Mouse (Mus musculus) kidney, embryonic 14.5 days (tissue): ENCODE measurements at regions not wholly inside any gene's neighbourhood (a gene's known extent, or its start where the extent isn't known, plus 50 kb on each side); places are given as distances from the start of the nearest gene placed in this dataset.

Experiments used
- ATAC-seq: fragments of 200-750 bp; cut with Nextera tagmentation; 2 replicates; pipeline ENCODE4 v1.8.0; 2017; ENCODE audit warnings: moderate number of reproducible peaks, mild to moderate bottlenecking, moderate TSS enrichment, moderate library complexity; ENCODE audit not compliant: low FRiP score, low TSS enrichment
- H3K27ac ChIP-seq: fragments of 300-500 bp; sonication (generic); 2 replicates; pipeline ENCODE4 v1.5.1; 2014; ENCODE audit warnings: low read depth, mild to moderate bottlenecking, low read length, moderate library complexity, mixed read lengths
- H3K27me3 ChIP-seq: fragments of 300-500 bp; sonication (generic); 2 replicates; pipeline ENCODE4 v1.6.1; 2014; ENCODE audit warnings: mild to moderate bottlenecking, low read length; ENCODE audit not compliant: control insufficient read depth, insufficient read depth
- H3K36me3 ChIP-seq: fragments of 300-500 bp; sonication (generic); 2 replicates; pipeline ENCODE4 v1.6.1; 2014; ENCODE audit warnings: low read length, mixed read lengths; ENCODE audit not compliant: control insufficient read depth, insufficient read depth
- H3K4me1 ChIP-seq: fragments of 300-500 bp; sonication (generic); 2 replicates; pipeline ENCODE4 v1.6.1; 2014; ENCODE audit warnings: low read length, mixed read lengths; ENCODE audit not compliant: control insufficient read depth, insufficient read depth
- H3K4me2 ChIP-seq: fragments of 300-500 bp; sonication (generic); replicated peaks from 2 replicates; pipeline ENCODE4 v1.6.1; 2014; ENCODE audit warnings: low read depth, mild to moderate bottlenecking, low read length
- H3K4me3 ChIP-seq: fragments of 300-500 bp; sonication (generic); 2 replicates; pipeline ENCODE4 v1.5.1; 2014; ENCODE audit warnings: mild to moderate bottlenecking, low read length
- H3K9ac ChIP-seq: fragments of 300-500 bp; sonication (generic); 2 replicates; pipeline ENCODE4 v1.6.1; 2014; ENCODE audit warnings: low read depth, mild to moderate bottlenecking, low read length, moderate library complexity
- H3K9me3 ChIP-seq: fragments of 300-500 bp; sonication (generic); 2 replicates; pipeline ENCODE4 v1.6.1; 2016; ENCODE audit warnings: low read length; ENCODE audit not compliant: control insufficient read depth
- WGBS: fragments of 180-500 bp; shearing (Covaris S2); extraction: QIAGEN DNeasy Blood & Tissue Kit; methylation state at CpG from one replicate; pipeline ENCODE4 v1.1.7; 2014; 5-methylcytosine and 5-hydroxymethylcytosine counted together

DNA sequence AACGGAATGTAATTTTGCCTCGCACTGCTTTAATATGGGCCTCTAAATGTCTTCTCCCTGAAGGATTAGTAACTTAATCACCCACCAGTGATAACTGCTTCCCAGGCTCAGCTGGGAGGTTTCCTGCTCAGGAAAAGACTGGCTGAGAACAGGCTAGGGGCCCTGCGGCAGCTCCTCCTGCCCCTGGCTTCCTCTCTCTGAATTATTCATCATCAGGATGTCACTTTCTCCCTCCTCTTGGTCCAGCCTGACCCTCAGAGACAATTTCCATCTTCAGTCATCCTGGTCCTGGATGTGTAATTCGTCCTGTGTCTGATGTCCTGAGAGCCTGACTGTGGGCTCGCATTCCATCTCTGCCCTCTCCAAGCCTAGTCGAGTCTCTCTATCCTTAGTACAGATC is 261.2 kb downstream of the Dhx35 start:
- no peaks in the 10 kb centered on the region for H3K36me3 ChIP-seq
- no peaks in the 10 kb centered on the region for H3K27me3 ChIP-seq
- no peak overlapping the region for H3K4me3 ChIP-seq
- no peaks in the 10 kb centered on the region for H3K9me3 ChIP-seq
- no peak overlapping the region for H3K4me2 ChIP-seq
- WGBS: 46% methylated on average over 6 of the region's 6 CpGs
- H3K9ac ChIP-seq: no peak overlapping the region
- ATAC-seq: no peak
- no peak overlapping the region for H3K27ac ChIP-seq
- no peaks in the 10 kb centered on the region for H3K4me1 ChIP-seq

DNA sequence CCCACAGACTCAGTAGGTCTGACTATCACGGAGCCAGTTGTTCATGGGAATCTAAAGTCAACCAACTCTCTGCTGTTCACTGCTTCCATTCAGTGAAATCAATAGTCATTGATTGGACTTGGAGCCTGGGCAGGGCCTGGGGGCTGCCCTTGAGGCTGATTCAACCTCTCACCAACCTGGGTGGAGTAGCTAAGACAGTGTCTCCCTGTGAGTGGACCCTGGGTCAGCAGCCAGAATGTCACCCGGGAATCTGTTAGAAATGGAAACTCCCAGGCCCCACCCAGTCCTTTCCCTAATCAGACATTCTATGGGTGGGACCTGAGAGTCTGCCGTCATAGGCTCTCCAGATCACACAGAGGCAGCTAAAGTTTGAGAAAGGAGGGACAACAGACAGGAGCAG is 262.4 kb downstream of the Dhx35 start:
- H3K4me3 ChIP-seq: no peak overlapping the region
- H3K9me3 ChIP-seq: no peaks in the 10 kb centered on the region
- H3K27me3 ChIP-seq: no peaks in the 10 kb centered on the region
- no peak overlapping the region for H3K27ac ChIP-seq
- 80% methylated on average over 3 of the region's 3 CpGs for WGBS
- H3K4me2 ChIP-seq: no peak overlapping the region
- no peaks in the 10 kb centered on the region for H3K36me3 ChIP-seq
- H3K9ac ChIP-seq: no peak overlapping the region
- no peak for ATAC-seq
- H3K4me1 ChIP-seq: no peaks in the 10 kb centered on the region

DNA sequence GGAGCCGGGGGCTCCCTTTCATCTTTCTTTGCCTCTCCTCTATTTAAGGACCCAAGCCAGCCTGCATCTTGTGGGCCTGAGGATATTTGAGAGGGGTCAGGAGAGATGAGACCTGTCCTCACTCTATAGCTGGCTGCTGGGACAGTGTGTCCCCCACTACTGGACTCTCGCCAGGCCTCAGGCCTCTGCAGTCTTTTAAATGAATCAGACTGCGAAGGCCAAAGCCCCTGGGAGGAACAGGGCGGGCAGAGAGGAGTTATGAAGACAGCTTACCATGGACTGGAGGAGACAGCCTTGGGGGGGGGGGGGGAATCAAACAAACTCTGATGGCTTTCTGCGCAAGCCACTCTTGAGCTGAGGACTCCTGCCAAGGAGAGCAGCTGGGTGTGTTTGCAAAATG is 262.9 kb downstream of the Dhx35 start:
- ATAC-seq: no peak
- Histone ChIP-seq H3K27ac (no peak overlapping the region), H3K9ac (no peak overlapping the region), H3K36me3 (no peaks in the 10 kb centered on the region), H3K4me1 (no peaks in the 10 kb centered on the region), H3K4me2 (no peak overlapping the region), H3K9me3 (no peaks in the 10 kb centered on the region), H3K27me3 (no peaks in the 10 kb centered on the region), H3K4me3 (no peak overlapping the region)
- WGBS: 71% methylated on average over 5 of the region's 5 CpGs

DNA sequence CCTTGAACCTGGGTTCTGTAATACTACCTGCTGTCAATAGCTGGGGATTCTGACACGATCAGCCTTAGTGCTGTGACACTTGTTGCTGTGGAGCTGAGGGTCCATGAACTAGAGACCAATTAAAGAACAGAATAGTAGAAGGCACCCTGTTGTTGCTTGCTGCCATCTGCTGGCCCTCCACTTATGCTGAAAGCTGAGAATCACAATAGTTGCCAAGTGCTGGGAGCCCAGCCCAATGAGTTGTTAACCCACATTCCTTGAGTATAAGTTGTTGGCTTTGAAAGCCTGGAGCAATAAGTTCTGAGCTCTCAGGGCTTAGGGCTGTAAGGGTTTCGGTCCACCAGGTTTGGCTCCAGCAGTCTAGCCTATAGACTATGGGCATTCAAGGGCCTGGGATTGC is 267.7 kb downstream of the Dhx35 start:
- ATAC-seq: no peak
- H3K9ac ChIP-seq: no peak overlapping the region
- no peaks in the 10 kb centered on the region for H3K36me3 ChIP-seq
- H3K9me3 ChIP-seq: no peaks in the 10 kb centered on the region
- no peak overlapping the region for H3K4me3 ChIP-seq
- no peaks in the 10 kb centered on the region for H3K27me3 ChIP-seq
- no peaks in the 10 kb centered on the region for H3K4me1 ChIP-seq
- no peak overlapping the region for H3K27ac ChIP-seq
- H3K4me2 ChIP-seq: no peak overlapping the region
- WGBS: 96% methylated on average over 2 of the region's 2 CpGs

DNA sequence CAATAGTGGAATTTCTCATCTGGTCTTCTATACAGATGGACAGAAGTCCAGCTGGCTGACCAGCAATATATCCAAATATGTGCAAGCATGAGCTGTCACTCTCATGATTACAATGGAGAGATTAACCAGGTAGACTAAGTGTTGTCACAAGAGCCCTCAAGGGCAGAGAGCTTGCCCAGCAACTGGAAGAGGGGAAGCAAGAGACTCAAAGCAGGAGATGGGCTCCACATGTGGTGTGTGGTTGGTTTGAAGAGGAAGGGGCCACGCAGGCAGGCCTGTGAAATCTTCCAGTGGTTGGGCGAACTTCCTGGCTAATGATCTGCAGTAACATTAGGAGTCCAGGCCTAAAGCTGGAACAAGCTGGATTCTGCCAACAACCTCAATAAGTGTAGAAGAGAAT is 268.1 kb downstream of the Dhx35 start:
- no peak overlapping the region for H3K4me2 ChIP-seq
- H3K27ac ChIP-seq: no peak overlapping the region
- no peak overlapping the region for H3K4me3 ChIP-seq
- H3K27me3 ChIP-seq: no peaks in the 10 kb centered on the region
- WGBS: 80% methylated on average over 2 of the region's 2 CpGs
- H3K9me3 ChIP-seq: no peaks in the 10 kb centered on the region
- H3K36me3 ChIP-seq: no peaks in the 10 kb centered on the region
- H3K4me1 ChIP-seq: no peaks in the 10 kb centered on the region
- no peak overlapping the region for H3K9ac ChIP-seq
- ATAC-seq: no peak

DNA sequence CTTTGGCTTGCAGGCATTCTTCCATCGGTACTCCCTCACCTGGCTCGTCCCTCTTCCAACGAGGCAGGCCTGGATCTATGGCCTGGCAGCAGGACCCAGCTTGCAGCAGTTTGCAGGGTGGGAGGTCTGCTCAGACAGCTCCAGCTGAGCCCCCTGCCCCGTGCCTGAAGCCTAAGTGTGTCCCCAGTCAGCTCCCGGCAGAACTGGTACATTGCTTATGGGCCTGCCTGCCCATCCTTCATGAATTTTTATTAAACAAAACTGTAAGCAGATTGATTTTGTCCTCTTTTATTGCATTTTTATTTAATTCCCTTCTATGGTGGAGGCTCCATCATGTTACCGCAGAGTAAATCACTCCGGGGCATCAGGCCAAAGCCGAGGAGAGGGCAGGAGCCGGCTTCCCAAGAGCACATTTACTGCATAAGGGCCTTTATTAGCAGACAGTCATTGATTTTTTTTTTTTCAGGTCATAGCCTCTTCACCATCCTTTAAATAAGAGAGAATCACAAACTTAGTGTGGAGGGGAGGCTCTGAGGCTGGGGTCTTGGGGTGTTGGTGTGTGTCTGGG is 269.9 kb downstream of the Dhx35 start:
- Histone ChIP-seq H3K9me3 (no peaks in the 10 kb centered on the region), H3K27ac (no peak overlapping the region), H3K4me3 (no peak overlapping the region), H3K4me2 (no peak overlapping the region), H3K4me1 (0 out of 2 replicates have a peak, but pooled peaks cover 2% of the 10 kb centered on the region), H3K36me3 (no peaks in the 10 kb centered on the region), H3K9ac (no peak overlapping the region), H3K27me3 (no peaks in the 10 kb centered on the region)
- WGBS: 66% methylated on average over 9 of the region's 9 CpGs
- no peak for ATAC-seq

DNA sequence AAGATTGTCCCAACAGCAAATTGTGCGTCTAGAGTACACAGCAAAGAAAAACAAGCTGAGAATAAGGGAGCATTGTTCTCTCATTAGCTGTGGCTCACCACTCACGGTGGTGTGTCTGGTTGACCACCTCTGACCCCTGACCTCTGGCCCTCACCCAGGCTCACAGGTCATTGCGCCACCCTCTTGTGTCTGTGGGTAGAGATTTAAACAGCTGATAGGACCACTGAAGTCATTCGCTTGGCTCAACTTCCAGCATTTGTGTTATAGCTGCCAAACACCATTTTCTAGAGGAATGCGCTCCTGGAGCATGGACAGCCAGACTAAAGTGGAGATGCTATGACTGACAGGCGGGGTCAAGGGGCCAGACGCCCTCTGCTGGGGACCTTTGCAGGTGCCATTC is 272.9 kb downstream of the Dhx35 start:
- Histone ChIP-seq H3K4me2 (no peak overlapping the region), H3K4me1 (0 out of 2 replicates have a peak, but pooled peaks cover 2% of the 10 kb centered on the region), H3K9me3 (no peaks in the 10 kb centered on the region), H3K27ac (no peak overlapping the region), H3K9ac (no peak overlapping the region), H3K36me3 (no peaks in the 10 kb centered on the region), H3K4me3 (no peak overlapping the region), H3K27me3 (no peaks in the 10 kb centered on the region)
- ATAC-seq: no peak
- WGBS: 58% methylated on average over 7 of the region's 7 CpGs

DNA sequence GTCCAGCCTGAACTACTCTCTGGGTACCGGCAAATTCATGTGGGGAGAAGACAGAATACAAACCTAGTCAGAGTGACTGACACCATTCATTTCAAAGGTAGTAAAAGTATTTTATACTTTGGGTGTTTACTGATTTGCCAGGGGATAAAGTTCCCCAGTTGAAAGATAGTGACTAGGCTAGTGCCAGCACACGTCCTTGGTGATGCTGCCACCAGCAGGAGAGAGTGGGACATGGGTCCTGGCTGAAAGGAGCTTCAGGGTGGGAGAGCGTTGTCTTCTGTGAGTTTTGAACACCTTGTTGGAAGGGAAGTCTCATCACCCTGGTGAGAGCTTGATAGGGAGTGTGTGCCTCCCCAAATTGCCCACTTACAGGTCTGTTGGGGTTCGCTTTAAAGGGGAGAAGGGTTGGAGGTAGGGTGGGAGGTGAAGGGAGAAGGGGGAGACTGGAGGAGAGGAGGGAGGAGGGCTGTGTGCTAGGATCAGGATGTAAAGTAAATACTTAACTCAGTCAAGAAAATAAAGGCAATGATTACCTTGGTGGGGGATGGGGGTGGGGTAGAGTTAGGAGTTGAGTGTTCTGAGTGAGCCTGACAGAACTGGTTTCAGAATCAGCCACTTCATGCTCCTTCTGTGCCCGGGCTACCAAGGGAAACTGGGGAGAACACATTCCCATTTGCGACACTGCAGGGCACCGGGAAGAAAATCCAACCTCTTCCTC is 273.9 kb downstream of the Dhx35 start:
- Histone ChIP-seq H3K4me1 (0 out of 2 replicates have a peak, but pooled peaks cover 2% of the 10 kb centered on the region), H3K9ac (no peak overlapping the region), H3K27me3 (no peaks in the 10 kb centered on the region), H3K4me2 (no peak overlapping the region), H3K9me3 (no peaks in the 10 kb centered on the region), H3K4me3 (no peak overlapping the region), H3K36me3 (no peaks in the 10 kb centered on the region), H3K27ac (peak overlapping the region; percentile 60; the same call in 1 of the 2 replicates)
- peak; percentile 76 for ATAC-seq
- 44% methylated on average over 7 of the region's 7 CpGs for WGBS

DNA sequence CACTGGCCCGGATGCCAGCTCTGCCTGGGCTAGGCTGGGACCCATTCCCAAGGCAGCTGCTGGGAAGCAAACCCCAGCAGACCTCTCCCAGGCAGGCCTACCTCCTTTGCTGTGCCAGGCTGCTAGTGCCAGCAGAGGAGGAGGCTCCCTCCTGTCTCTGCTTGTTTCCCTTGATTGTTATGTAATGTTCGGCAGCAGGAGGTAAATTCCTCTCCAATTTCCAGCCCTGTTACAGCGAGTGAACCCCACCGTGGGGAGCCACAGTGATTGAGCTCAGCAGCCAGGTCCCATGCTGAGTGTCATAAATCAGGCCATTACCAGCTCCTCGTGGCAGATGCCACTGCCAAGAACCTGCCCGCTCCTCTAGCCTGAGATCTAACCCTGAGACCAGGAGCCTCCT is 274.6 kb downstream of the Dhx35 start:
- H3K4me1 ChIP-seq: 0 out of 2 replicates have a peak, but pooled peaks cover 2% of the 10 kb centered on the region
- H3K9ac ChIP-seq: no peak overlapping the region
- peak overlapping the region; percentile 60; the same call in 1 of the 2 replicates for H3K27ac ChIP-seq
- ATAC-seq: peak; percentile 51
- no peak overlapping the region for H3K4me2 ChIP-seq
- WGBS: 12% methylated on average over 6 of the region's 6 CpGs
- H3K4me3 ChIP-seq: no peak overlapping the region
- H3K36me3 ChIP-seq: no peaks in the 10 kb centered on the region
- H3K9me3 ChIP-seq: no peaks in the 10 kb centered on the region
- H3K27me3 ChIP-seq: no peaks in the 10 kb centered on the region
